In genomic region chr7:99234916-99235315, GRCm38 (mm10) we compare ENCODE assay signal across 25 mouse cellular contexts. TPM values are rescaled to one million over a fixed set of nuclear protein-coding genes. Genes with fewer than 3 reads are reported as not detected.
A peak's percentile ranks its signal among the peaks of the same experiment; 100 is the strongest.
DNase-seq lines count a peak whose midpoint lies in the region; ATAC-seq and TF ChIP-seq lines count a peak whose summit lies in the region.
"Had no signal": no experiment of that assay in that cellular context is flagged by ENCODE, and none has a peak within 500 bp of the region (broad histone marks: within the 10 kb centered on the region; RNA-seq: fewer than 3 reads in every experiment).

No protein-coding gene starts in this region.

- H3K4me2 ChIP-seq in limb, embryonic 12.5 days = no peak overlapping the region
- no peak overlapping the region for H3K4me2 ChIP-seq in forebrain, embryonic 15.5 days (replicated peaks)
- H3K4me2 ChIP-seq: embryonic facial prominence, embryonic 13.5 days; heart, embryonic 13.5 days; hindbrain, embryonic 12.5 days; hindbrain, embryonic 15.5 days had no signal

- ATAC-seq in limb, embryonic 12.5 days (ENCODE audit: insufficient number of reproducible peaks, insufficient read depth, low FRiP score, low TSS enrichment, low read depth) = no peak
- ATAC-seq in forebrain, embryonic 15.5 days (replicated peaks) = no peak
- ATAC-seq: CD4-positive, CD25-positive, alpha-beta regulatory T cell, adult 4 months; forebrain, embryonic 14.5 days had no signal

- H3K4me3 ChIP-seq in limb, embryonic 12.5 days (replicated peaks) = no peak overlapping the region
- H3K4me3 ChIP-seq in forebrain, embryonic 15.5 days = no peak overlapping the region
- H3K4me3 ChIP-seq: embryonic facial prominence, embryonic 13.5 days; erythroblast, embryonic 14.5 days; heart, embryonic 13.5 days; hindbrain, embryonic 12.5 days; hindbrain, embryonic 15.5 days had no signal

- no peak overlapping the region for H3K9ac ChIP-seq in limb, embryonic 12.5 days (replicated peaks)
- H3K9ac ChIP-seq in forebrain, embryonic 15.5 days (replicated peaks) = no peak overlapping the region
- H3K9ac ChIP-seq: embryonic facial prominence, embryonic 13.5 days; heart, embryonic 13.5 days; hindbrain, embryonic 12.5 days; hindbrain, embryonic 15.5 days had no signal

- DNase-seq in kidney, postnatal 10 days = peak; percentile 60
- no peak for DNase-seq in kidney, adult 9 months
- DNase-seq in NIH3T3 (ENCODE audit: low read depth) = peak; percentile 19
- peak; percentile 28 for DNase-seq in brain, embryonic 14.5 days (ENCODE audit: low read depth)
- no peak for DNase-seq in embryo, embryonic 10.5 days (ENCODE audit: low spot score)
- DNase-seq in adrenal gland, postnatal 25 days = no peak
- DNase-seq: adrenal gland, adult 2 months; adrenal gland, postnatal 14 days; cerebellum, adult 18-20 months; cerebellum, adult 9-10 months; cerebellum, postnatal 14 days; gastrocnemius, postnatal 25 days; heart, adult 18-20 months had no signal

- TF ChIP-seq POLR2A in brain, embryonic 14.5 days (IDR thresholded peaks at IDR 0.05; ENCODE audit: borderline replicate concordance, extremely low read depth, insufficient read depth, insufficient read length, poor library complexity, severe bottlenecking) = no peak

- H3K4me1 ChIP-seq in limb, embryonic 12.5 days (replicated peaks) = peaks cover 47% of the 10 kb centered on the region
- no peaks in the 10 kb centered on the region for H3K4me1 ChIP-seq in forebrain, embryonic 15.5 days

- H3K27ac ChIP-seq in limb, embryonic 12.5 days = 0 out of 2 replicates have a peak overlapping the region, but pooled peaks have one; percentile 59
- H3K27ac ChIP-seq in forebrain, embryonic 15.5 days (replicated peaks) = no peak overlapping the region
- H3K27ac ChIP-seq: embryonic facial prominence, embryonic 13.5 days; heart, embryonic 13.5 days; hindbrain, embryonic 12.5 days; hindbrain, embryonic 15.5 days had no signal

- TF ChIP-seq CTCF in brain, embryonic 14.5 days (IDR thresholded peaks at IDR 0.05; ENCODE audit: borderline replicate concordance, extremely low read depth, insufficient read depth, insufficient read length) = no peak

- WGBS in limb, embryonic 12.5 days = 58% methylated on average over 2 of the region's 2 CpGs
- 30% methylated on average over 2 of the region's 2 CpGs for whole genome bisulfite sequencing in forebrain, embryonic 15.5 days

- H3K27me3 ChIP-seq in limb, embryonic 12.5 days = peaks cover 11% of the 10 kb centered on the region; the same call in 1 of the 2 replicates
- H3K27me3 ChIP-seq in forebrain, embryonic 15.5 days = no peaks in the 10 kb centered on the region

- H3K9me3 ChIP-seq in limb, embryonic 12.5 days = no peaks in the 10 kb centered on the region
- H3K9me3 ChIP-seq in forebrain, embryonic 15.5 days = no peaks in the 10 kb centered on the region
- H3K9me3 ChIP-seq: embryonic facial prominence, embryonic 13.5 days; heart, embryonic 13.5 days; hindbrain, embryonic 12.5 days; hindbrain, embryonic 15.5 days had no signal

- H3K36me3 ChIP-seq in limb, embryonic 12.5 days = 0 out of 2 replicates have a peak, but pooled peaks cover 6% of the 10 kb centered on the region
- H3K36me3 ChIP-seq in forebrain, embryonic 15.5 days = no peaks in the 10 kb centered on the region
- H3K36me3 ChIP-seq: embryonic facial prominence, embryonic 13.5 days; heart, embryonic 13.5 days; hindbrain, embryonic 12.5 days; hindbrain, embryonic 15.5 days had no signal

RNA-seq across cellular contexts. Expression of gene Mogat2, which starts 3.5 kb away (rescaled TPM):
- 1.7 and 2.1 TPM in 2 replicates for polyA plus RNA-seq in brain, embryonic 14.5 days (2012; rRNA removed)
- 13.5 and 14.0 TPM in 2 replicates for polyA plus RNA-seq in limb, embryonic 12.5 days (2016; fragmentation: Nextera tagmentation; extraction: Ambion mirVana)
- 0.79 and 2.3 TPM in 2 replicates for total RNA-seq in adrenal gland, postnatal 25 days (2021)
- 1.2 and 1.7 TPM in 2 replicates for polyA plus RNA-seq in forebrain, embryonic 15.5 days (2015; fragmentation: Nextera tagmentation; extraction: Ambion mirVana)
- total RNA-seq: gastrocnemius, adult 8-10 months; gastrocnemius, postnatal 25 days; heart, adult 18-20 months; heart, postnatal 25 days; MEL had no signal
- polyA plus RNA-seq: CD4-positive, CD25-positive, alpha-beta regulatory T cell, adult 4 months; erythroblast, embryonic 14.5 days had no signal

RNA-seq across cellular contexts. Expression of gene Map6, which starts 32.3 kb away (rescaled TPM):
- polyA plus RNA-seq in brain, embryonic 14.5 days (2012; rRNA removed) = 122 and 188 TPM in 2 replicates
- 4.4 and 4.8 TPM in 2 replicates for polyA plus RNA-seq in limb, embryonic 12.5 days (2016; fragmentation: Nextera tagmentation; extraction: Ambion mirVana)
- 6.7 and 8.8 TPM in 2 replicates for total RNA-seq in adrenal gland, postnatal 25 days (2021)
- polyA plus RNA-seq in forebrain, embryonic 15.5 days (2015; fragmentation: Nextera tagmentation; extraction: Ambion mirVana) = 77.8 and 80.9 TPM in 2 replicates
- total RNA-seq: MEL had no signal
- polyA plus RNA-seq: erythroblast, embryonic 14.5 days had no signal

RNA-seq across cellular contexts. Expression of gene Dgat2, which starts 52.4 kb away (rescaled TPM):
- polyA plus RNA-seq in brain, embryonic 14.5 days (2012; rRNA removed) = 12.7 and 13.1 TPM in 2 replicates
- polyA plus RNA-seq in limb, embryonic 12.5 days (2016; fragmentation: Nextera tagmentation; extraction: Ambion mirVana) = 14.0 and 14.1 TPM in 2 replicates
- total RNA-seq in adrenal gland, postnatal 25 days (2021) = 635 and 725 TPM in 2 replicates
- 14.9 and 15.1 TPM in 2 replicates for polyA plus RNA-seq in forebrain, embryonic 15.5 days (2015; fragmentation: Nextera tagmentation; extraction: Ambion mirVana)

Comparison
In these comparisons a context has a peak if more than half of its experiments do, and no peak if none do; other contexts are left out.
1. DNase-seq: peak in kidney, postnatal 10 days (single experiment), NIH3T3 (single experiment) and brain, embryonic 14.5 days (single experiment); none in kidney, adult 9 months (single experiment), embryo, embryonic 10.5 days (single experiment) and adrenal gland, postnatal 25 days (single experiment).
2. RNA of gene Map6, which starts 32.3 kb away (polyA plus RNA-seq): 122 to 188 TPM in brain, embryonic 14.5 days and 77.8 to 80.9 TPM in forebrain, embryonic 15.5 days; 4.4 to 4.8 TPM in limb, embryonic 12.5 days; every median in the first group is over 10 times any median in the second.